Mouse (Mus musculus) forebrain, embryonic 10.5 days (tissue): Measurements from ENCODE around the gene Sco1. TPM values are rescaled to one million over a fixed set of nuclear protein-coding genes. Genes with fewer than 3 reads are reported as not detected.
"Not testable (repeated sequence)": the region's sequence is repeated elsewhere in the genome, so short reads cannot be mapped to it uniquely, and the experiment has no call there.

Experiments used
- DNase-seq: peaks from one replicate; pipeline ENCODE4 v3.0.0-alpha.2; 2017; ENCODE audit warnings: low spot score; ENCODE audit errors: extremely low spot score
- H3K27ac ChIP-seq: fragments of 300-500 bp; sonication (generic); 2 replicates; pipeline ENCODE4 v1.5.1; 2016; ENCODE audit warnings: mild to moderate bottlenecking
- H3K27me3 ChIP-seq: fragments of 300-500 bp; sonication (generic); 2 replicates; pipeline ENCODE4 v1.6.1; 2016; ENCODE audit warnings: mild to moderate bottlenecking; ENCODE audit not compliant: poor library complexity, severe bottlenecking
- H3K36me3 ChIP-seq: fragments of 300-500 bp; sonication (generic); replicated peaks from 2 replicates; pipeline ENCODE4 v1.6.1; 2016; ENCODE audit warnings: mild to moderate bottlenecking, moderate library complexity
- H3K4me1 ChIP-seq: fragments of 300-500 bp; sonication (generic); 2 replicates; pipeline ENCODE4 v1.6.1; 2016
- H3K4me3 ChIP-seq: fragments of 300-500 bp; sonication (generic); 2 replicates; pipeline ENCODE4 v1.5.1; 2016; ENCODE audit warnings: mild to moderate bottlenecking, moderate library complexity
- H3K9me3 ChIP-seq: fragments of 300-500 bp; sonication (generic); 2 replicates; pipeline ENCODE4 v1.6.1; 2016; ENCODE audit warnings: mild to moderate bottlenecking, moderate library complexity
- WGBS: fragments of 180-500 bp; shearing (Covaris S2); methylation state at CpG from one replicate; pipeline ENCODE4 v1.1.7; 2016; 5-methylcytosine and 5-hydroxymethylcytosine counted together
- polyA plus RNA-seq: library from polyadenylated mRNA; unstranded; fragments of >200 nt; fragmentation: Nextera tagmentation; extraction: Ambion mirVana; gene quantifications from 2 replicates; pipeline ENCODE4 v1.2.1, GENCODE M21; 2016

Gene Sco1
- polyA plus RNA-seq, 1 experiment from 2014 or later = 21.1 TPM

GRCm38 (mm10) chr11:67081125-67081649 is 28.7 kb downstream of the Sco1 start:
- peak overlapping the region; percentile 27 for H3K4me3 ChIP-seq
- 7% methylated on average over 9 of the region's 11 CpGs for WGBS
- peaks cover 30% of the 10 kb centered on the region for H3K4me1 ChIP-seq
- H3K36me3 ChIP-seq = no peaks in the 10 kb centered on the region
- peaks cover 5% of the 10 kb centered on the region; the same call in 1 of the 2 replicates for H3K9me3 ChIP-seq
- no peak overlapping the region for H3K27ac ChIP-seq
- peak; percentile 78 for DNase-seq
- peaks cover 40% of the 10 kb centered on the region for H3K27me3 ChIP-seq

GRCm38 (mm10) chr11:67082188-67082587 is 29.7 kb downstream of the Sco1 start:
- no peak overlapping the region for H3K27ac ChIP-seq
- WGBS = 88% methylated on average over 7 of the region's 7 CpGs

GRCm38 (mm10) chr11:67082793-67083192 is 30.3 kb downstream of the Sco1 start:
- no peak for DNase-seq
- Histone ChIP-seq H3K27ac (no peak overlapping the region), H3K4me3 (no peak overlapping the region), H3K36me3 (no peaks in the 10 kb centered on the region), H3K9me3 (peaks cover 5% of the 10 kb centered on the region; the same call in 1 of the 2 replicates), H3K27me3 (peaks cover 52% of the 10 kb centered on the region), H3K4me1 (peaks cover 30% of the 10 kb centered on the region)
- WGBS = 89% methylated on average over 13 of the region's 13 CpGs

More at GRCm38 (mm10) chr11:67082188-67082587, 29.7 kb downstream of the Sco1 start:
- H3K36me3 ChIP-seq = no peaks in the 10 kb centered on the region
- no peak for DNase-seq
- peaks cover 30% of the 10 kb centered on the region for H3K4me1 ChIP-seq
- peaks cover 50% of the 10 kb centered on the region for H3K27me3 ChIP-seq
- H3K9me3 ChIP-seq = peaks cover 5% of the 10 kb centered on the region; the same call in 1 of the 2 replicates
- no peak overlapping the region for H3K4me3 ChIP-seq

GRCm38 (mm10) chr11:67083239-67083638 is 30.8 kb downstream of the Sco1 start:
- H3K4me3 ChIP-seq = no peak overlapping the region
- H3K27ac ChIP-seq = no peak overlapping the region
- DNase-seq = no peak
- WGBS = 67% methylated on average over 6 of the region's 6 CpGs
- peaks cover 30% of the 10 kb centered on the region for H3K4me1 ChIP-seq
- peaks cover 5% of the 10 kb centered on the region; the same call in 1 of the 2 replicates for H3K9me3 ChIP-seq
- H3K36me3 ChIP-seq = no peaks in the 10 kb centered on the region
- peaks cover 52% of the 10 kb centered on the region for H3K27me3 ChIP-seq

GRCm38 (mm10) chr11:67083712-67084340 is 31.4 kb downstream of the Sco1 start:
- Histone ChIP-seq H3K36me3 (no peaks in the 10 kb centered on the region), H3K27ac (no peak overlapping the region), H3K9me3 (peaks cover 5% of the 10 kb centered on the region; the same call in 1 of the 2 replicates), H3K4me3 (no peak overlapping the region), H3K4me1 (peaks cover 30% of the 10 kb centered on the region), H3K27me3 (peaks cover 52% of the 10 kb centered on the region)
- no peak for DNase-seq
- 41% methylated on average over 32 of the region's 32 CpGs for WGBS

GRCm38 (mm10) chr11:67085489-67085888 is 33.0 kb downstream of the Sco1 start:
- Histone ChIP-seq H3K4me1 (peaks cover 19% of the 10 kb centered on the region), H3K36me3 (no peaks in the 10 kb centered on the region), H3K27ac (no peak overlapping the region), H3K9me3 (peaks cover 5% of the 10 kb centered on the region; the same call in 1 of the 2 replicates), H3K27me3 (peaks cover 49% of the 10 kb centered on the region), H3K4me3 (no peak overlapping the region)
- DNase-seq = peak; percentile 71
- 8% methylated on average over 6 of the region's 6 CpGs for WGBS

GRCm38 (mm10) chr11:67086467-67087164 is 34.1 kb downstream of the Sco1 start:
- Histone ChIP-seq H3K9me3 (peaks cover 5% of the 10 kb centered on the region; the same call in 1 of the 2 replicates), H3K27me3 (peaks cover 45% of the 10 kb centered on the region), H3K4me3 (no peak overlapping the region), H3K4me1 (peaks cover 8% of the 10 kb centered on the region), H3K36me3 (no peaks in the 10 kb centered on the region), H3K27ac (no peak overlapping the region)
- no peak for DNase-seq
- WGBS = 63% methylated on average over 9 of the region's 9 CpGs

- peaks cover 5% of the 10 kb centered on the region; the same call in 1 of the 2 replicates for H3K9me3 ChIP-seq
- 86% methylated on average over 12 of the region's 12 CpGs for WGBS
- no peaks in the 10 kb centered on the region for H3K36me3 ChIP-seq
- H3K27ac ChIP-seq = no peak overlapping the region
- peaks cover 42% of the 10 kb centered on the region for H3K27me3 ChIP-seq
- 0 out of 2 replicates have a peak, but pooled peaks cover 2% of the 10 kb centered on the region for H3K4me1 ChIP-seq
- no peak for DNase-seq
- no peak overlapping the region for H3K4me3 ChIP-seq
Observed at GRCm38 (mm10) chr11:67087225-67087624, 34.8 kb downstream of the Sco1 start.

- H3K27ac ChIP-seq, DNase-seq, H3K4me3 ChIP-seq, H3K36me3 ChIP-seq, H3K4me1 ChIP-seq, H3K9me3 ChIP-seq: not testable (repeated sequence)
- WGBS = 90% methylated on average over 12 of the region's 12 CpGs
- H3K27me3 ChIP-seq = peaks cover 12% of the 10 kb centered on the region
Observed at GRCm38 (mm10) chr11:67092354-67092753, 39.9 kb downstream of the Sco1 start.

- Histone ChIP-seq H3K27ac (no peak overlapping the region), H3K27me3 (peaks cover 12% of the 10 kb centered on the region), H3K36me3 (no peaks in the 10 kb centered on the region), H3K4me1 (no peaks in the 10 kb centered on the region), H3K4me3 (no peak overlapping the region), H3K9me3 (no peaks in the 10 kb centered on the region)
- no peak for DNase-seq
- WGBS = 83% methylated on average over 9 of the region's 9 CpGs
Observed at GRCm38 (mm10) chr11:67093201-67093600, 40.7 kb downstream of the Sco1 start.

- no peaks in the 10 kb centered on the region for H3K9me3 ChIP-seq
- no peak for DNase-seq
Observed at GRCm38 (mm10) chr11:67093652-67094051, 41.2 kb downstream of the Sco1 start.

GRCm38 (mm10) chr11:67094470-67094869 is 42.0 kb downstream of the Sco1 start:
- Histone ChIP-seq H3K27me3 (peaks cover 12% of the 10 kb centered on the region), H3K9me3 (no peaks in the 10 kb centered on the region), H3K4me1 (no peaks in the 10 kb centered on the region), H3K36me3 (no peaks in the 10 kb centered on the region), H3K27ac (no peak overlapping the region), H3K4me3 (no peak overlapping the region)
- no peak for DNase-seq
- WGBS = 82% methylated on average over 29 of the region's 29 CpGs

More at GRCm38 (mm10) chr11:67093652-67094051, 41.2 kb downstream of the Sco1 start:
- Histone ChIP-seq H3K27me3 (peaks cover 12% of the 10 kb centered on the region), H3K4me3 (no peak overlapping the region), H3K36me3 (no peaks in the 10 kb centered on the region), H3K27ac (no peak overlapping the region), H3K4me1 (no peaks in the 10 kb centered on the region)
- WGBS = 95% methylated on average over 5 of the region's 5 CpGs

- no peak overlapping the region for H3K27ac ChIP-seq
- no peak for DNase-seq
- 92% methylated on average over 10 of the region's 10 CpGs for WGBS
- H3K36me3 ChIP-seq = no peaks in the 10 kb centered on the region
- H3K4me1 ChIP-seq = no peaks in the 10 kb centered on the region
- no peak overlapping the region for H3K4me3 ChIP-seq
- no peaks in the 10 kb centered on the region for H3K9me3 ChIP-seq
- peaks cover 12% of the 10 kb centered on the region for H3K27me3 ChIP-seq
Observed at GRCm38 (mm10) chr11:67097709-67098108, 45.2 kb downstream of the Sco1 start.
